Mouse (Mus musculus) large intestine, adult 2 months (tissue): ENCODE measurements around the gene Rab31. TPM values are rescaled to one million over a fixed set of nuclear protein-coding genes. Genes with fewer than 3 reads are reported as not detected.

ENCODE experiments used
- DNase-seq: peaks from one replicate; pipeline ENCODE4 v3.0.0-alpha.2; 2012; ENCODE audit warnings: low read depth, low spot score
- WGBS: fragments of 180-500 bp; shearing (Covaris S2); methylation state at CpG from one replicate; pipeline ENCODE4 v1.1.7; 2018; 5-methylcytosine and 5-hydroxymethylcytosine counted together
- polyA plus RNA-seq: library from polyadenylated mRNA; depleted of rRNA; stranded (reverse); fragments of >200 nt; gene quantifications from 2 replicates; pipeline ENCODE4 v1.2.3, GENCODE M21; 2012; rRNA removed

The Rab31 gene
- polyA plus RNA-seq, 1 experiment, result 10.2 TPM

- DNase-seq, result peak; percentile 80
- WGBS, result 26% methylated on average over 2 of the region's 2 CpGs
Measured at GRCm38 (mm10) chr17:65608312-65608687, 164.3 kb downstream of the Rab31 start.

- WGBS, result 26% methylated on average over 7 of the region's 7 CpGs
- DNase-seq, result no peak
Measured at GRCm38 (mm10) chr17:65607574-65608311, 164.8 kb downstream of the Rab31 start.

- WGBS, result 45% methylated on average over 4 of the region's 4 CpGs
- no peak for DNase-seq
Measured at GRCm38 (mm10) chr17:65606014-65606413, 166.5 kb downstream of the Rab31 start.

GRCm38 (mm10) chr17:65604892-65605291 is 167.7 kb downstream of the Rab31 start:
- no peak for DNase-seq

GRCm38 (mm10) chr17:65604315-65604714 is 168.2 kb downstream of the Rab31 start:
- DNase-seq, result no peak

Other genes with a start within 250 kb of the Rab31 start
- gene Tmem232, start 232.0 kb downstream of the Rab31 start, polyA plus RNA-seq, result not detected in 2 replicates
- gene Vapa, start 159.2 kb downstream of the Rab31 start, polyA plus RNA-seq, result 23.5 and 32.6 TPM in 2 replicates
- gene Txndc2, start 130.6 kb downstream of the Rab31 start, polyA plus RNA-seq, result not detected in 2 replicates
- 48.2 and 70.3 TPM in 2 replicates for gene Ppp4r1, start 9.8 kb upstream of the Rab31 start, polyA plus RNA-seq
- 29.4 and 34.3 TPM in 2 replicates for gene Ralbp1, start 113.0 kb upstream of the Rab31 start, polyA plus RNA-seq
- gene Twsg1, start 178.5 kb upstream of the Rab31 start, polyA plus RNA-seq, result 16.0 and 30.7 TPM in 2 replicates